Mouse (Mus musculus) right cerebral cortex, postnatal 36 days (tissue): ENCODE results near the gene Dync1h1.
"Not testable (repeated sequence)": the region's sequence is repeated elsewhere in the genome, so short reads cannot be mapped to it uniquely, and the experiment has no call there.

ENCODE experiments used
- DNase-seq, 2 experiments: peaks; one replicate each; pipeline ENCODE4 v3.0.0; 2022; ENCODE audit warnings: low spot score in 2 of 2, mixed read lengths in 1 of 2

The Dync1h1 gene

DNA sequence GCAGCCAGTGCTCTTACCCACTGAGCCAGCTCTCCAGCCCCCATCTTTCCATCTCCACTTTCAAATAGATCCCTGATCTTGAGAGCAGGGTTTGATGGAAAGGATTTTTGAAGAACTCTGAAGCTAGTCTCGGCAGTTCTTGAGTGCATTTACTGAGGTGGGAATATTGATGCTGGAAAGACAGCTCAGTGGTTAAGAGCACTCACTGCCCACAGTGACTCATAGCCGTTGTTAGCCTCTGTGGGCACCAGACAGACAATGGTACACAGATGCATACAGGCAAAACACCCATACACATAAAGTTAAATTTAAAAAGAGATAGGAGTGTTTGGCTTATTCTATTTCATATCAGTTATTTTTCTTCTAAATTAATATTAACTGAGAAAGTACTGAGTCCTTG is 5.4 kb downstream of the Dync1h1 start:
- DNase-seq = no peak

DNA sequence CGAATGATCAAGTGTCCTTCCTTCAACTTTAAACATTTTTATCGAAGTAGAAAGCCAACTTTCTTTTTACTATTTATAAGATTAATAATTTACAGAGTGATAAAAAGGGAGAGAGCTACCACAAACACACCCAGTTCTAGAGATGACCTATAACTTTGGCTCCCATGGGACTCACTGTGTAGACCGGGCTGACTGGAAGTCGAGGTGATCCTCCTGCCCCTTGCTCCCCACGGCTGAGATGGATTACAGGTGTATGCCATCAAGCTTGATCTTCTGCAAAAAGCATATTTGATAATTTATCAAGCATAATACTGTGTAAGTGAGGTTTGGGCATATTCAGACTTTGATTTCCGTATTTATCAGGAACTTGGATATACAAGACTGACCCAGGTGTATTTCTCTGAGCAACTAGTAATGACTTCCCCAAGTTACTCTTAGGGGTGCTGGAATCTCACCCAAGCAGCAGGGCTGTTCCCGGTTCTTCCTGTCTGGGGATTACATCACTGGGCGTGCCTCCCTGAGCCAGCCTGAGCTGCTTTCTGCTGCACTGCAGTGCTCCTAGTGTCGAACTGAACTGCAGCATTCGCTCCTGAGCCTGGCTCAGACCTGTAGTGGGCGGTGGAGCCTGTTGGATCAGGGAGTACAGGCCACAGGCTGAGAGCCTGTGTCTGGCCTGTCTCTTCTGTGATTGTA is 7.4 kb downstream of the Dync1h1 start:
- DNase-seq = peak in 1 of 2 experiments; percentile 39

DNA sequence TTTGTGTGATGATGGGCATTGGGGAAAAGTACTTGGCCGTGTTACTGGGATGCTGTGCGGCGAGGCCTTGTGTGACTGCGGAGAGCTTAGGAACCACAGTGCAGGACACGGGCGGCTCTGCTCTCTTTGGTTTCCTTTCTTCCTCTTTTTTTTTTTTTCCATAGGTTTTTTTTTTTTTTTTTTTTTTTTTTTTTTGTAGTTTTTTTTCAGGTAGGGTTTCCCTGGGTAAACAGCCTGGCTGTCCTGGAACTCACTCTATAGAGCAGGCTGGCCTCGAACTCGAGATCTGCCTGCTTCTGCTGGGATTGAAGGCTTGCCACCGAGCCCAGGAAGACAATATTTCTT is 7.9 kb downstream of the Dync1h1 start:
- DNase-seq = no peak

DNA sequence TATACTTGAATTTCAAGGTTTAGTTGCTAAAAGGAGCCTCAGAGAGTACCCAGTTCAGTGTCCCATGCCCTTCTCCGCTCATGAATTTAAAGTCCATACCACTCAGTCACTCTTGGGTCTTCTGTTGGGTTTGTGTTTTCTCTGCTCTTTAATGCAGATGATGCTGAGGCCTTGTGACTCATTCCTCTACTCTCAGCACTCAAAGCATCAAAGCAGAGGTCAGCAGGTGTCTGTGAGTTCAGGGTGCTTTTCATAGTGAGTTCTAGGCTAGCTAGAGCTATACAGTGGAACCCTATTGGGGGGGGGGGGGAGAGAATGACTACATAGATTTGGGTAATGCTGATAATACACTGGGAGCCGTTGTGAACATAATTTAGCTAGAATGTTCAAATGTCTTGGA is 9.5 kb downstream of the Dync1h1 start:
- no peak for DNase-seq

DNA sequence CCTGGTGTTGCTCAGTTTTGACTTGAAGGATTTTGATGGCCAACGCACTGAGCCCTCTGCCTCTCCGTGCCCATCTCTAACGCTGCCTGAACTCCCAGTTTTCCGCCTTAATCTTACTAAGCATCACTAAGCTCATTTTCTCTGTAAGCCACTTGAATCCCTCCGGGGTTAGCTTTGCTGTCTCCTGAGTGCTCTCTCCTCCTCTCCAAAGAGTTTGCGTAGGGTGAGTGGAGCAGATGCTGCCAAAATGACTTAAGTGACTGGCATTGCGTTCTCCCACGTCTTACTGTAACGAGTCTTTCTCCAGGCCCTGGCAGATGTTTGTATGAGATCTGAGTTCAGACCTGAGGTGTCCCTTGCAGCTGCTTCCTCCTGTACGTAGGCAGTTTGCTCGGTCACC is 28.8 kb downstream of the Dync1h1 start:
- DNase-seq = no peak

DNA sequence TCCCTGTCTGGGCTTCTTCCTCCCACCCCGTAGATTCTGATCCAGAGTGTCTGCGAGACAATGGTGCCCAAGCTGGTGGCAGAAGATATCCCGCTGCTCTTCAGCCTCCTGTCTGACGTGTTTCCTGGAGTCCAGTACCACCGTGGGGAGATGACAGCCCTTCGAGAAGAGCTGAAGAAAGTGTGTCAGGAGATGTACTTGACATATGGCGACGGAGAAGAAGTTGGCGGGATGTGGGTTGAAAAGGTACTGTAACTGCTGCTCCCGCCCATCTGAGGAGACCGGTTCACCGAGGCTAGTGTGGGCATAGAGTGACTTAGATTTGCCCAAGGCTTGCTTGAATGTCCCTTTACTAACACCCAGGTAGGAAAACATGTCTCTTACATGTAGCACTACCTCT is 35.0 kb downstream of the Dync1h1 start:
- DNase-seq = peak in 1 of 2 experiments; percentile 49

DNA sequence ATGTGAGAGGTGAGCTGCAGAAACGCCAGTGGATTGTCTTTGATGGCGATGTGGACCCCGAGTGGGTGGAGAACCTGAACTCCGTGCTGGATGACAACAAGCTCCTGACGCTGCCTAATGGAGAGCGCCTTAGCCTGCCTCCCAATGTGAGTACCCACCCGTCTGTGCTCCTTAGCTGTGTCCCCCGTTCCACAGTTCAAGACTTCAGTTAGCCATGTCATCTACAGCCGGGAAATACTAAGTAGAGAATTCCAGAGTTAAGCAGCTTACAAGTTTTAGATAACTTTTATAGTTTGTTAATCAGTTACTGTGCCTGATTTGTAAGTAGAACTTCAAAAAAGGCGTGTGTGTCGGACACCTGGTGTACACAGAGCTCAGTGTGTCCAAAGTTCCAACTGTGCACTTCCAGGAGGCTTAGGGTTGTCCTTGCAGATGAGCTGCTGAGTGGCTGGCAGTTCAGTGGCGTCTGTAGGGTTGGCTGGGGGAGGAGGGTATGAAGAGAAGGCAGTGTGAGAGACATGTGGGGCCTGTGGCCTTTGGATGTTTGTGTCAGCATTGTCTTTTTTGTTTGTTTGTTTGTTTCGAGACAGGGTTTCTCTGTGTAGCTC is 36.4 kb downstream of the Dync1h1 start:
- no peak for DNase-seq

DNA sequence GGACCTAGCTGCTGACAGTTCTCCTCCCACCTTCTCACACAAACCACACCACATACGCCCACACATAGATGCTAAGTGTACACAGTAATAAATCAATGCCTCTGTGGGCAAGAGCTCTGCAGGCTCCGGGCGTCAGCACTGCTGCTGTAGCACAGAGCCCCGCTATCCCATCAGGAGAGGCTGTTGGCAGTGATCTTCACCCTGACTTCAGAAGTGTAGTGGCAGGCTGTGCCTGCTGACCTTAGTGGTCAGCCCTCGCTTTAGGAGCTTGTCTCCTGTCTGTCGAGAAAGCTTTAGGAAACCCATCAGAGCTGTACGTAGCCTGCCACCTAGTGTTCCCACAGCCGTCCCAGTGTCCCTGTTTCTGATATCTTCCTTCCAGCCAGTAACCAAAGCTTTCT is 49.0 kb downstream of the Dync1h1 start:
- no peak for DNase-seq

DNA sequence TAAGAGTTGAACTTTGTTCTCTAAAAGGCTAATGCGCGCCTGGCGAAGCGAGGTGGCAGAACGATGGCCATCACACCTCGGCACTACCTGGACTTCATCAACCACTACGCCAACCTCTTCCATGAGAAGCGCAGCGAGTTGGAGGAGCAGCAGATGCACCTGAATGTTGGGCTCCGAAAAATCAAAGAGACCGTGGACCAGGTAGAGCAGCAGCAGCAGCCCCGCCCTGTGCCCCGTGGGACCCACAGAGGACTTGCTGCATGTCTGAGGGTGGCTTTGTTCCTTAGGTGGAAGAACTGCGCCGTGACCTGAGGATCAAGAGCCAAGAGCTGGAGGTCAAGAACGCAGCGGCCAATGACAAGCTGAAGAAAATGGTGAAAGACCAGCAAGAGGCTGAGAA is 50.2 kb downstream of the Dync1h1 start:
- DNase-seq = no peak

DNA sequence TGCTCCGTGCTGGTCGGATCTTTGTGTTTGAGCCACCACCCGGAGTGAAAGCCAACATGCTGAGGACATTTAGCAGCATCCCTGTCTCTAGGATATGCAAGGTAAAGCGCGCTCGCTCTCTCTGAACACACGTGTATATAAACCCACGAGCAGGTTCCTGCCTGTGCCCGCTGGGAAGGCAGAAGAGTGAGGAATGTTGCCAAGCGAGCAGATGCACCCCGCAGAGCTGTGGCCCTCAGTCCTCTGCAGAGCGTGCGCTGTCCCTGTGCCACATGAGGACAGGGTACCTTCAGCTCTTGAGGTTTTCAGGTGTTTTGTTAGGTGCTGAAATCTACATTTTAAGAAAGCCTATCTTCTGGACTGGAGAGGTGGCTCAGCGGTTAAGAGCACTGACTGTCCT is 60.5 kb downstream of the Dync1h1 start:
- DNase-seq = no peak

DNA sequence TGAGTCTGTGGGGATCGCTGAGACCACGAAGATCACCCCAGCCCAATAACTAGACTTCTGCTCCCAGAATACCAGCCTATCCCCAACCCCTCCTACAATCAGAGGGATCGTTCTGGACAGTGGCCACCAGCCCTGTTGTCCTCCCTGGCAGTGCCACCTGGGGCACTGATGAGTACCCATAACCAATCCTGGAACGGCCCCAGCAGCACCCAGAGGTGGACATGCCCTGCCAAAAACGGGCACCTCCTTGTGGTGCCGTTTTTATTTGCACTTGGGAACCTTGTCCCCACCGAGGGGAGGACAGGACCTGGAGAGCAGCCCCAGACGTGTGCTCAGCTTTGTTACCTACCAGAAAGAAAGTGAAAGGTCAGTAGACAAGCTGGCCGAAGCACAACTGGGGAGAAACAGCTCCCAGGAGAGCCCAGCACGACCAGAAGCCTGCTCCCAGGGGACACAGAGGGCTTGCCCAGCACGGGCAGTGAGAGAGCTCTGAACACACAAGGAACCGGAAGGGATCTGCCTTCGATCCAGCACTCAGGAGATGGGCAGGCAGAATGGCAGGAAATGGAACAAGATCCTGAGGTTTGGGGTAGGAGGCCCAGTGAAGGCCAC is 66.3 kb downstream of the Dync1h1 start:
- DNase-seq = no peak

DNA sequence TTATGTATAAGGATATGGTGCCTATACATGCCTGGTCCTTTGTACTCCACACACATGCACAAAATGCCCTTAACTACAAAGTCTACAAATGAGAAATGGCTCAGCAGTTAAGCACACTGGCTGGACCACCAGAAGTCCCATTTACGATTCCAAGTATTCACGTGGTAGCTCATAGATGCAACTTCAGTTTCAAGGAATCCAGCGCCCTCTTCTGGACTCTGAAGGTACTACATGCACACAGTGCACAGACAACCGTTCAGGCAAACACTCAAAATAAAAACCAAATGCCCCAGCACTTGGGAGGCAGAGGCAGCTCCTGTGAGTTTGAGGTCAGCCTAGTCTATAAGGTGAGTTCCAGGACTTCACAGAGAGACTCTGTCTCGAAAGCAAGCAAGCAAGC is 73.0 kb downstream of the Dync1h1 start:
- no peak for DNase-seq

DNA sequence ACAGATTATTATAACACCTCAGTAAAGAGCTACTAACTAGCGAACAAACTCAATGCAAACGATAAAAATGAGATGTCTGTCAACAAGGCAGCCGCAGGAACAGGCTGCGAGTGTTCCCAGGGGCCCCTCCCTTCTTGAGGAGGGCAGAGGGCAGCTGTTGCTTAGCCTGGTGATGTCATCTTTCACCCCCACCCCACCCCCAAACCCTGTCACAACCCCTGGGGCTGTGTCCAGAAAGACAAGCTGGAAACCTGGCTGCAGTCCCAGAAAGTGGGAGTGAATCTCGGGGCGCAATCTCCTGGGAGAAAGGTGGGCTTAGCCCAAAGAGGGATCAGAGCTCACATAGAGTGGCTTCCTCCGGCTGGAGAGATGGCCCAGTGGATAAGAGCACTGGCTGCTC is 79.9 kb downstream of the Dync1h1 start:
- DNase-seq = no peak

DNA sequence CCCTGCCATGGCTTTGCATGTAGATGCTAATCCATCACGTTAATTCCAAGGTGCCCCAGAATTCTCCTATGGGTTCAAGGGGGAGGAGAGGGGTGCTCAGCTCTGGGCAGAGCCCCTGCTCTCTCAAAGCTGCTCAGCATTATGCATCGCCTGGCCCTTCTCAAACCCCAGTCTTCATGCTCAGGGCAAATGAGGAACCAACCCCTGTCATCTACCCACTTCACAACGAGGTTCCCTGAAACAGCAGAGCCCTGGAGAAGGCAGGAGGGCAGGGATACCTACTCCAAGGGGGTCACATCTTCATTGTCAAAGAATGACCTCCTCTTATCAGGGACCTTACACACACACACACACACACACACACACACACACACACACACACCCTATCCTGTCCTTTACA is 80.6 kb downstream of the Dync1h1 start:
- DNase-seq = no peak

DNA sequence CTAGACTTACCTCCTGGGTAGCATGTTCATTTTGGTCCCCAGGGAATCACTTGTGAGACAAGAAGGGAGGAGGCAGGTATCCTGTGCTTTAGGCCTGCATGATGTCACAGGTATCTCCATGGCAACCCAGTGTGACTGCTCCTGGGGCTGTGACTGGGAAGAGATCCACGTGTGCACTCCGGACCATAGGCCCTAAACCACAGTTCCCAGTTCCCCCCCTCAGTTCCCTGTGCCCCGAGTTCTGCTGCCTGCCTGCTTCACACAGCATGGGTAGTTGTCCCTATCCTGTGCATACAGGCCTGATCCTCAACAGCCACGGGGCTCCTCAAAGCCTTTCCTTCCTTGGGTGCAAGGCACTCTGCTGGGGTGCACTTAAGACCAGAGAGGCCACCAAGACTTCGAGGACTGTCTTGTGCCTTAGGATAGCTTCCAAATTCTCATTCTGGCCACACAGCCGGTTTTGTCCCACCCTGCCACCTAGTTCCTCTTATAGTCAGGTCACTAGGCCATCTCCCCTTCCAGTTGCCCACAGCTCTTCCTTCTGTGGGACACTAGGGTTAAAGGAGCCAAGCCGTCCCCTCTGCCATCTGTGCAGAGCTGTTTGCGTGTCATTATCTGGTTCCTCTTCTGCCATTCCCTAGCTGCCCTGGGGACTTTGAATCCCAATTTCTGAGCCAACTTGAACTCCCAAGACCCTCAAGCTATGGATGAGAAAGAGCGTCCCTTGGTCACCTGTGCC is 81.5 kb downstream of the Dync1h1 start, which contains the start of gene 1700001K19Rik:
1700001K19Rik (minus strand) TSS at position 59 of the 739 bp plus-strand sequence.
- no peak for DNase-seq

DNA sequence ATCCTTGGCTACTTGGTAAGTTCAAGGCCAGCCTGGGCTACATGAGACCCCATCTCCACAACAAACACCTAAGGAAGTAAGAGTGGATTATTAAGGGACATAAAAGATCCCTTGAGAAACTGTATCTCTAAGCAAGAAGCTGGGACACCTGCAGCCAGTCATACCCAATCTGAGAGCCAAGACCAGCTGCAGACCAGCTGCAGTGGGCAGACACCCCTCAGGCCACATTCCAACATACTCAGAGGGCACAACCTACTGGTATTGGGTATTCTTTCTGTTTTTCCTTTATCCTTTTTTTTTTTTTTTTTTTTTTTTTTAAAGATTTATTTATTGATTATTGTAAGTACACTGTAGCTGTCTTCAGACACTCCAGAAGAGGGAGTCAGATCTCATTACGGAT is 82.3 kb downstream of the Dync1h1 start:
- no peak for DNase-seq

DNA sequence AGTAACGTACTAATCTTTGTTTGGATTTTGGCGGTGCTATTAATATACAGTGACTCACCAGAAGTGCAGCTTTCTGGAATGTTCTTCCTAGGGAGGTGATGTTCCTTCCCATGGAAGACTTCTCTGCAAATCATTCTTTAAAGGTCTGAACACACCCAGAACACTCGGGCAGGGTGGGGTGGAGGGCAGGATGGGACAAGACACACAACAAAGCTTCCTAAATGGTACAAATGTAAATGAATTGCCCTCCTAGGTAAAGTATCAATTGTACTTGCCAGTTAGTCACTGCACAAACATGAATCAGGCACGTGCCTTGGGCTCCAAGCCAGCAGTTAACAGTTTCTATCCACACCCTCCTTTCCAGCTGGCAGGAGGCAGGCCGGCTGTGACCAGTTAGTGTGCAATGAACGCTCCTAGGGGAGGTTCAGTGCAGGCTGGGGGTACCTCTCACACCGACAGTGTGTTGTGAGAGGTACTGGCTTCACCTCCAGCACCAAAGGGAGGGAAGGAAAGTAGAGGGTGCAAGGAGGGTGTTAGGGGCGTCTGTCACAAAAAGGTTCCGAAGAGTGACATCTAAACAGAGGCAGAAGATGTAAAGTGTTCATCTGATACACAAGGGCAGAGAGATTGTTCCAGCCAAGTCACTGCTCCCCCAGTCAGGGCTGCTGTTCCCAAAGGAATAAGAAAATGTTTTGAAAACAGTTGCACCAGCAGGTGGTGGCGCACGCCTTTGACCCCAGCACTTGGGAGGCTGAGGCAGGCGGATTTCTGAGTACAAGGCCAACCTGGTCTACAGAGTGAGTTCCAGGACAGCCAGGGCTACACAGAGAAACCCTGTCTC is 86.9 kb downstream of the Dync1h1 start:
- DNase-seq = peak in 1 of 2 experiments; percentile 47

DNA sequence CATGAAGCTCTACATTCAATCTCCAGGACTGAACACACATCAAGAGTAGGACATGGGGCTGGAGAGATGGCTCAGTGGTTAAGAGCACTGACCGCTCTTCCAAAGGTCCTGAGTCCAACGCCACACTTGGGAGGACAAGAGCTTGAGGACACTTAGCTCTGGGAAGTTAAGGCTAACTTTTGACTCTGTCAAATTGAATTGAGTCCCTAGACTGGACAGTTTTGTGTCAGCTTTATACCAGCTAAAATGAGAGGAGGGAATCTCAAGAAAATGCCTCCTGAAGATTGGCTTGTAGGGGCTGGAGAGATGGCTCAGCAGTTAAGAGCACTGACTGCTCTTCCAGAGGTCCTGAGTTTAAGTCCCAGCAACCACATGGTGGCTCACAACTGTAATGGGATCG is 87.7 kb downstream of the Dync1h1 start:
- DNase-seq = not testable (repeated sequence)

DNA sequence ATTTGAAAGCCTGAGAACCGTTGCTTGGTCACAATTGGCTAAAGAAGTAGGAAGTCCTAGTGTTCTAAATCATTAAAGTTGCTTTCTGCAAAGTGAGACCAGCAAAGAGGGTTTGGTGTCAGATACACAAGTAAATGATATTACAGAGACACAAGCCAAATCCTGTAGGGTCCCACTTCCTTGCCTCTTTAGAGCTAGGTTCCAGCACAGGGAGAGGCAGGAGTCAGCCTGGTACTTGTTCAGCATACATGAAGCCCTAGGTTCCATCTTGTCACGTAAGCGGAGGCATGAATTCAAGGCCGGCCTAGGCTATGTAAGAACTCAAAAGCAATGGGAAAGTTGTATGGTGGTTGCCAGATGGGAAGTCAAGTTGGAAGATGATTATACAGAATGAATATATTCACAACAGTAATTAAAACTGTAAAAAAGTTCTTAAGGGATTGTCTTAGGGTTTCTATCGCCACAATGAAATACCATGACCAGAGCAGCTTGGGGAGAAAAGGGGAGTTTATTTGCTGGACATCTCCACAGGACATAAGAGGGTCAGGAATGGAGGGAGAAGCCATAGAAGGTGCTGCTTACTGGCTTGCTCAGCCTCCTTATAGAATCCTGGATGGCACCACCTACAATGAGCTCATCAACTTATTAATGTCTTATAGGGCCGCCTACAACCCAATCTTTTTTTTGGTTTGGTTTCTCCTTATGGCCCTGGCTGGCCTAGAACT is 88.8 kb downstream of the Dync1h1 start:
- no peak for DNase-seq

DNA sequence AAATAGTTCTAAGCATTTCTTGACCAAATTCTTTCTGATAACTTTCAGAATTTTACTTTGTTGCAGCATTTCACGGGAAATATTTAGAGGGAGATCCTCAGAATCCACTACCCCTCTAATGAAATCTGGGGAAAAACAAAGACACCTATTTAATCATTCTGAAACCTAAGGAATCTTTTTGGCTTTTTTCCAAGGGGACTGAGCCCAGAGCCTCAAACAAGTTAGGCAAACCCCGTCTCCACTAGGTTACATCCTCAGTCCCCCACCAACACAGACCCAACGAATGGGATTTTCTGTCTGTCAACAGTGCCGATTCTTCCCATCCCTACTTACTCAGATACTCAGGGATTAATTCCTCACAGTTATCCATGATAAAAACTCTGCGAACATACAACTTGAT is 92.1 kb downstream of the Dync1h1 start:
- DNase-seq = not testable (repeated sequence)

DNA sequence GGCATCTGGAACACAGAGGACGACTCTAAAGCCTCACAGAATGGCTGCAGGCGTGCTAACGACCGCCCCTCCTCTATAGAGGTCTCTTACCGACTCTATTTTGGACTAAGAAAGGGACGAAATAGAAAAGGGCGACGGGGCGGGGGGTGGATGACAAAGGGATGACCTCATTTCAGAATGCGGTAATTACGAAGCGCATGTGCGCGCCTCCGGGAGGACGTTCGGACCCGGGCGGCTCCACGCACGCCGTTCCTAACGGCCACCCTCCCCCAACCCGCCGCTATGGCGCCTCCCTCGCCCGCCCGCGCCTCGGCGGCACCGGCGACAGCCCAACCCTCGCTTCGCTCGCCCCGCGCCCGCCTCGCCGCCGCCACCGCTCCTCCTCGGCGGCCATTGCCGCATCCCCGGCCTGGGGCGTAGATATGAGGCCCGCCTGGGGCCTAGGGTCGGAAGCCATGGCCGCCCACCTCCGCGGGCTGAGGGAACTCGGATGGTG is 94.5 kb downstream of the Dync1h1 start:
- DNase-seq = peak; percentile 51 to 59
